Mouse (Mus musculus): ENCODE results near the gene Vmn1r206.
"Not testable (repeated sequence)": the region's sequence is repeated elsewhere in the genome, so short reads cannot be mapped to it uniquely, and the experiment has no call there.

- not testable (repeated sequence) for TF ChIP-seq CTCF, EP300 (IDR thresholded peaks at IDR 0.05; ENCODE audit: low read depth)
These were observed at the start of gene Vmn1r206 for GRCm38 (mm10) chr13:22624151-22624550.
